Mouse (Mus musculus) cerebral cortex, adult 2 months (tissue): Measurements from ENCODE around the gene Col24a1.

Experiments
- WGBS: fragments of 180-500 bp; shearing (Covaris S2); methylation state at CpG from one replicate; pipeline ENCODE4 v1.1.7; 2018; 5-methylcytosine and 5-hydroxymethylcytosine counted together

The Col24a1 gene

GRCm38 (mm10) chr3:145292337-145293134 lies at the start of gene Col24a1:
Gene Col24a1, plus strand, starts transcription at chr3:145292472.
- 6% methylated on average over 22 of the region's 22 CpGs for WGBS

GRCm38 (mm10) chr3:145248040-145248439 lies 44.2 kb upstream of the Col24a1 start:
- WGBS = 89% methylated on average over 2 of the region's 2 CpGs

- 77% methylated on average over 5 of the region's 5 CpGs for WGBS
These were observed 39.2 kb upstream of the Col24a1 start for GRCm38 (mm10) chr3:145253066-145253465.

- 58% methylated on average over 3 of the region's 3 CpGs for WGBS
These were observed 37.4 kb upstream of the Col24a1 start for GRCm38 (mm10) chr3:145254764-145255396.

- WGBS = 79% methylated on average over 7 of the region's 7 CpGs
These were observed 35.6 kb upstream of the Col24a1 start for GRCm38 (mm10) chr3:145256647-145257046.

GRCm38 (mm10) chr3:145259678-145260077 lies 32.6 kb upstream of the Col24a1 start:
- WGBS = 79% methylated on average over 6 of the region's 6 CpGs

- 84% methylated on average over 4 of the region's 4 CpGs for WGBS
These were observed 29.1 kb upstream of the Col24a1 start for GRCm38 (mm10) chr3:145263131-145263530.

- WGBS = 68% methylated on average over 7 of the region's 7 CpGs
These were observed 24.2 kb upstream of the Col24a1 start for GRCm38 (mm10) chr3:145268066-145268465.

GRCm38 (mm10) chr3:145274191-145274590 lies 18.1 kb upstream of the Col24a1 start:
- WGBS = 83% methylated on average over 6 of the region's 6 CpGs

GRCm38 (mm10) chr3:145293207-145293606 lies 935 bp downstream of the Col24a1 start:
- WGBS = under 1% methylated on average over 9 of the region's 9 CpGs

- 61% methylated on average over 12 of the region's 12 CpGs for WGBS
These were observed 1.5 kb downstream of the Col24a1 start for GRCm38 (mm10) chr3:145293623-145294307.

- WGBS = 95% methylated on average over 5 of the region's 5 CpGs
These were observed 7.8 kb downstream of the Col24a1 start for GRCm38 (mm10) chr3:145299980-145300591.

GRCm38 (mm10) chr3:145305311-145305710 lies 13.0 kb downstream of the Col24a1 start:
- WGBS = 88% methylated on average over 5 of the region's 5 CpGs

GRCm38 (mm10) chr3:145307209-145307608 lies 14.9 kb downstream of the Col24a1 start:
- WGBS = 61% methylated on average over 3 of the region's 3 CpGs

GRCm38 (mm10) chr3:145320587-145321274 lies 28.5 kb downstream of the Col24a1 start:
- WGBS = 70% methylated on average over 14 of the region's 14 CpGs

- whole genome bisulfite sequencing = 92% methylated on average over 3 of the region's 3 CpGs
These were observed 33.1 kb downstream of the Col24a1 start for GRCm38 (mm10) chr3:145325402-145325801.

GRCm38 (mm10) chr3:145331642-145332041 lies 39.4 kb downstream of the Col24a1 start:
- 74% methylated on average over 8 of the region's 8 CpGs for WGBS

GRCm38 (mm10) chr3:145334046-145334445 lies 41.8 kb downstream of the Col24a1 start:
- 78% methylated on average over 3 of the region's 3 CpGs for WGBS

GRCm38 (mm10) chr3:145337161-145337560 lies 44.9 kb downstream of the Col24a1 start:
- 46% methylated on average over 2 of the region's 2 CpGs for WGBS

GRCm38 (mm10) chr3:145339851-145340499 lies 47.7 kb downstream of the Col24a1 start:
- 85% methylated on average over 10 of the region's 10 CpGs for WGBS

- WGBS = 95% methylated on average over 3 of the region's 3 CpGs
These were observed 56.4 kb downstream of the Col24a1 start for GRCm38 (mm10) chr3:145348690-145349089.
